Mouse (Mus musculus) embryonic stem cell, embryonic (primary cell): ENCODE measurements at regions not wholly inside any gene's neighbourhood (a gene's known extent, or its start where the extent isn't known, plus 50 kb on each side); places are given as distances from the start of the nearest gene placed in this dataset.

Experiments
- CTCF ChIA-PET, 4 experiments: fragments of 300-600 bp in 2 of 4; fragments of 350-600 bp in 2 of 4; sonication (Branson Sonifier 250); formaldehyde crosslinking; loops; one replicate each; lab custom pipeline; 2022; ENCODE audit warnings: inconsistent platforms in 2 of 4; lab: Charles Lee
- POLR2A ChIA-PET, 4 experiments: fragments of 300-600 bp in 2 of 4; fragments of 350-600 bp in 2 of 4; sonication (Branson Sonifier 250); formaldehyde crosslinking; loops; one replicate each; lab custom pipeline; 2022; ENCODE audit warnings: antibody characterized with exemption in 4 of 4, inconsistent platforms in 1 of 4; lab: Charles Lee

- ChIA-PET CTCF (no interaction called here), POLR2A (no interaction called here)
These were observed 61.5 kb upstream of the Sp8 start for GRCm38 (mm10) chr12:118784643-118785042.

DNA sequence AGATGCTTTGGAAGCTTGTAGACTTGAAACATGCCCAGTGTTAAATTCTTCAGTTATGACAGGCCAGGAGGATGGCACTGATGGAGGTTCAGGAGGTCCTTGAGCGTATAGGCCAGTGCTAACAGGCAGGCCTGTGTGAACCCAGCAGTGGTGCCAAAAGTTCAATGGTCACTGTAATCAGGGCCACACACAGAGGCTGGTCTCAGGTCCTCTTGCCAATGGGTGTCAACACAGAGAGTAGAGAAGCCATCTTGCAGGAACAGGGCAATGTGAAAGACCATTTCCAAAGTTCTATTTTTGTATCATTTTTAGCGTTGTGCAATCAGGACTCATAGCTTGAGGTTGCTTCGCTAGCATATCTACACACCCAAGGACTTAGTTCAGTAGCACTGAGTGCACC lies 64.2 kb upstream of the Sp8 start:
- POLR2A ChIA-PET = interaction anchor here in 1 of 4 experiments (0.5 kb wide), 1 partner anchor 257 kb away, joined by 3 read pairs; no protein-coding TSS in a partner anchor
- CTCF ChIA-PET = no interaction called here

GRCm38 (mm10) chr12:118775463-118776064 lies 70.6 kb upstream of the Sp8 start:
- CTCF ChIA-PET = no interaction called here
- POLR2A ChIA-PET = interaction anchor here in 1 of 4 experiments (0.7 kb wide), 1 partner anchor 335 kb away, joined by 7 read pairs; no protein-coding TSS in a partner anchor

DNA sequence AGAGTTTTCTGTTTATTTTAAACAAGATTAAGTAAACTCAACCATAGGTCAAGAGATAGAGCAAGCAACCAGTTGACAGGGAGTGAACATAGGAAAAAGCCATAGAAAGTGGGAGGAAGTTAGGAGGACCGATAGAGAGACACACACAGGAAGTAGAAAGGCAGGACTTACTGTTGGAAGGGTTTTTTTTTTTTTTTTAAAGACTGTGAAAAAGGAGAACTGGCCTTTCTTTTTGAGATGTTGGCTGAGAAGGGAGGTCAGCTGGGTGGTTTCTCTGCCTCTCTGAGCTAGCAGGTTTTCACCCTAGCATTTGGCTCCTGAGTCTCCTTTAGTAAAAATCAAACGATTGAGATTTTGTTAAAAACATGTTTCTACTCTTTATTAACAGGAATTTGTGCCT lies 73.3 kb upstream of the Sp8 start:
- POLR2A ChIA-PET = no interaction called here

GRCm38 (mm10) chr12:118766472-118766871 lies 79.7 kb upstream of the Sp8 start:
- POLR2A ChIA-PET = no interaction called here
- CTCF ChIA-PET = no interaction called here

More for the DNA sequence above, 73.3 kb upstream of the Sp8 start:
- CTCF ChIA-PET = no interaction called here

- CTCF ChIA-PET = no interaction called here
- POLR2A ChIA-PET = no interaction called here
These were observed 92.1 kb upstream of the Sp8 start for GRCm38 (mm10) chr12:118754076-118754475.

GRCm38 (mm10) chr12:118739103-118739502 lies 107.0 kb upstream of the Sp8 start:
- ChIA-PET POLR2A (no interaction called here), CTCF (no interaction called here)

- ChIA-PET POLR2A (no interaction called here), CTCF (no interaction called here)
These were observed 120.2 kb upstream of the Sp8 start for GRCm38 (mm10) chr12:118725891-118726290.

- CTCF ChIA-PET = interaction anchor here in 1 of 4 experiments (0.5 kb wide), 1 partner anchor 264 kb away, joined by 3 read pairs; no protein-coding TSS in a partner anchor
- POLR2A ChIA-PET = no interaction called here
These were observed 126.1 kb upstream of the Sp8 start for GRCm38 (mm10) chr12:118719878-118720573.

- POLR2A ChIA-PET = no interaction called here
- CTCF ChIA-PET = interaction anchor here in 1 of 4 experiments (0.6 kb wide), 1 partner anchor 95 kb away, joined by 17 read pairs; no protein-coding TSS in a partner anchor
These were observed 129.3 kb upstream of the Sp8 start for GRCm38 (mm10) chr12:118716824-118717223.

DNA sequence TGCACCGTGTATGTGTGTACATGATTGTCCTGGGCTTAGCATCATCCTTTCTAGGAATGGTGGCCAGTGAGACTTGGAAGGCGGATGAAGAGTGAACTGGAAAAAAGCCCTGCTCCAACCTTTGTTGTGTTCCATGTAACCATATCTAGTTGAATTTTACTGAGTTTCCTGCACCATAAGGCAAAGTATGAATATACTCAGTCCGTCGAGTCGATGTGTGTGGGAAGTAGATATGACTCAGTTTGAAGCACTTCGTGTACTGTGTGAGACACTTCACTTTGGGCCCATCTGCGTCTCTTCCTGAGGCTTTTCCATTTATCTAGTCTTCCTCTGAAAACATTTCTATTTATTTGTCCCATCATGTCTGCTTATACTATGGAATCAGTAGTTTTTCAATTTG lies 139.5 kb upstream of the Sp8 start:
- POLR2A ChIA-PET = no interaction called here
- CTCF ChIA-PET = no interaction called here

DNA sequence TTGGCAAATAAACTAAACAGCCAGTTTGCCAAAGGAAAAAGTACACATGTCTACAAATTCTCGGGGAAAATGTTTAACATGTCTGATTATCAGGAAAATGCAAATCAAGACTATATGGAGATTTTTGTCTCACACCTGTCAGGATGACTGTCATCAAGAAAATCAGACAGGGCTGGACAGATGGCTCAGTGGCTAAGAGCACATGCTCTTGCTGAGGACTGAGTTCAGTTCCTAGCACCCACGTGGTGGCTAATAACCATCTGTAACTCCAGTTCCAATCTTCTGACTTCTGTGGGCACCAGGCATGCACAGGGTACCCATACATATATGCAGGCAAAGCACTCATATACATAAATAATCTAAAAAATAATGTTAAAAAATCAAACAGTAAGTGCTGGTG lies 141.3 kb upstream of the Sp8 start:
- POLR2A ChIA-PET = no interaction called here
- CTCF ChIA-PET = no interaction called here

DNA sequence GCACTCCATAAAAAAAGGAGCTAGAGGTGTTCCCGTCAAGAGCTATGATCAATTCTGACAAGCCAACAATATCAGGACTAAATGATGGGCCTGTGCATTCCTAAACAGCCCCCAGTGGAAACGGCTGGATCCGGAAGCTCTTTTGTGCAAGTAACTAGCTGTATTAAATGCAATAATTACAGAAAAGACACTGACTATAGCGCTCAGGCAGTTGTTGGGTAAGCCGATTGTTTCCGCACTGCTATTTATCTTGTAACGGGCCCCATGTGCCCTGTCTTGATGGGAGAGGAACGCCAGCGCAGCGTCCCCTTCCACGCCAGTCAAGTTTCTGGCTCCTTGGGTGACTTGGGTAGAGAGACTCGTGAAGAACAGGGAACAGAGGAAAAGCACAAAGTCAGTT lies 142.4 kb upstream of the Sp8 start:
- ChIA-PET CTCF (interaction anchor here in 1 of 4 experiments (0.6 kb wide), 1 partner anchor 20 kb away, joined by 4 read pairs; no protein-coding TSS in a partner anchor), POLR2A (interaction anchor here in 2 of 4 experiments (0.6 to 0.7 kb wide), 2 partner anchors 887 to 951 kb away, joined by 3 read pairs; no protein-coding TSS in a partner anchor)

GRCm38 (mm10) chr12:118703068-118703662 lies 143.0 kb upstream of the Sp8 start:
- CTCF ChIA-PET = interaction anchor here in 1 of 4 experiments (0.6 kb wide), 1 partner anchor 20 kb away, joined by 4 read pairs; no protein-coding TSS in a partner anchor

DNA sequence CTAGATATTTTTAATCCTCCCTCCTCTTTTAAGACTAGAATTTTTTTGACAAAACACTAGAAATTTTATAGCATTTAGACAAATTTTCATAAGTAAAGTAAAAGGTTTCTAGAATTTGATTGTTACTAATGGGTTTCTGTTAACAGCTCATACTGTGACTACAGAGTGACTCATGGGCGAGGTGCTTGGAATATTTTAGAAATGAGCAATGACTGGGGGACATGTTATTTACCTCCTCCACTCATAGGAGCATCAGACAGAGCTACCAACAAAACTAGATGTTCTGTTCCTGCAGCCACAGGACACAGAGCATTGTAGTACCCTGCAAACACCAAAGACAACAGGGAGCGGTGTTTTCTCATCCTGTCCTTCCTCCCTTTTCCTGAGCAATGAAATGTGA lies 144.3 kb upstream of the Sp8 start:
- ChIA-PET POLR2A (interaction anchor here in 1 of 4 experiments (0.7 kb wide), 1 partner anchor 43 kb away, joined by 3 read pairs; no protein-coding TSS in a partner anchor), CTCF (no interaction called here)

More at GRCm38 (mm10) chr12:118703068-118703662, 143.0 kb upstream of the Sp8 start:
- POLR2A ChIA-PET = interaction anchor here in 1 of 4 experiments (0.7 kb wide), 1 partner anchor 886 kb away, joined by 3 read pairs; no protein-coding TSS in a partner anchor

GRCm38 (mm10) chr12:118698110-118698509 lies 148.0 kb upstream of the Sp8 start:
- ChIA-PET POLR2A (no interaction called here), CTCF (no interaction called here)

DNA sequence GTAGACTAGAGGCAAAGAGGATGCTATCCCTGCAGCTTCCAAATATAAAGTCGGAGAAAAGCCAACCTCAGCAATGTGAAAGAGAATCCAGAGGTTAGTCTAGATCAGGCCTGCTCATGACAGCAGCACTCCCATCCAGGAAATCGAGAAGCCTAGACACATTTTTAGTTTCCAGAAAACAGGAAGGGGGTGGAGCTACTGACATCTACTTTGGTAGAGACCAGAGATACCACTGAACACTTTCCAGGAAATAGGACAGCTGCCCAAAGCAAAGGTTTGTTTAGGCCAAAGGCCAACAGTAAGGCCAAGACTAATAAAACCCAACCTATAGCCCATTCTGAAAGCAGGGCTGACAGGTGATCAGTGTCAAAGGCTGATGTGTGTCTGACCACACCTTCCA lies 151.4 kb upstream of the Sp8 start:
- CTCF ChIA-PET = no interaction called here
- POLR2A ChIA-PET = no interaction called here

GRCm38 (mm10) chr12:118682902-118683301 lies 163.2 kb upstream of the Sp8 start:
- POLR2A ChIA-PET = no interaction called here

GRCm38 (mm10) chr12:118677989-118678388 lies 168.1 kb upstream of the Sp8 start:
- ChIA-PET POLR2A (interaction anchor here in 2 of 4 experiments (0.6 to 2.5 kb wide), 4 partner anchors 10 to 28 kb away, joined by 3 to 7 read pairs (median 4); no protein-coding TSS in a partner anchor), CTCF (no interaction called here)

More at GRCm38 (mm10) chr12:118682902-118683301, 163.2 kb upstream of the Sp8 start:
- CTCF ChIA-PET = no interaction called here

- POLR2A ChIA-PET = no interaction called here
- CTCF ChIA-PET = no interaction called here
These were observed 184.6 kb upstream of the Sp8 start for GRCm38 (mm10) chr12:118661575-118661974.
